Mouse (Mus musculus): ENCODE results near the gene Zfp36l2. TPM values are rescaled to one million over a fixed set of nuclear protein-coding genes. Genes with fewer than 3 reads are reported as not detected.

The Zfp36l2 gene
- polyA plus RNA-seq, 1 experiment from 2014 or later, result 5.6 TPM

DNA sequence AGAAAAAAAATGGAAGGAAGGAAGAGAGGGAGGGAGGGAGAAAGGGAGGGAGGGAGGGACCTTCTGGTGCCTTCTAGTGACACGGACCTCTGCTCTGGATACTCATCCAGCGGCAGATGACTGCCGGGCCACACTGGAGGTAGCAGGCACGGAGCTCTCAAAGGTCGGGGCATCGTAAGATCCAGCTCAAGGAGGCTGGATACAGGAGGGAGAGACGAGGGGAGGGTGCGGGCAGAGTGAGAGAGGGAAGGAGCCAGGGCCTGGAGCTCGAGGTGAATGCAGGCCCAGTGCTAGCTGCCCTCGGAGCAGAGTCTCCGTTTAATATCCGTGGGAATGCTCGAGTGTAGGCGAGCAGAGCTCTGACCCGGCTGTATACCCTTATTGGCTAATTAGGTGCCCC is 28.9 kb downstream of the Zfp36l2 start:
- Histone ChIP-seq H3K9ac (ENCODE audit: low read length) (no peak overlapping the region), H3K9me3 (replicated peaks; ENCODE audit: control insufficient read depth, low read length) (no peaks in the 10 kb centered on the region), H3K36me3 (ENCODE audit: control insufficient read depth, insufficient read depth, low read length) (no peaks in the 10 kb centered on the region), H3K4me2 (ENCODE audit: low read length) (no peak overlapping the region), H3K27ac (ENCODE audit: low read depth, low read length) (no peak overlapping the region), H3K27me3 (replicated peaks; ENCODE audit: control insufficient read depth, insufficient read depth, low read length) (no peaks in the 10 kb centered on the region), H3K4me3 (ENCODE audit: low read depth, low read length) (no peak overlapping the region), H3K4me1 (ENCODE audit: control insufficient read depth, insufficient read depth, low read length) (no peaks in the 10 kb centered on the region)
- ATAC-seq (no peak), DNase-seq (ENCODE audit: low spot score) (no peak)
- 48% methylated on average over 15 of the region's 15 CpGs for whole genome bisulfite sequencing

DNA sequence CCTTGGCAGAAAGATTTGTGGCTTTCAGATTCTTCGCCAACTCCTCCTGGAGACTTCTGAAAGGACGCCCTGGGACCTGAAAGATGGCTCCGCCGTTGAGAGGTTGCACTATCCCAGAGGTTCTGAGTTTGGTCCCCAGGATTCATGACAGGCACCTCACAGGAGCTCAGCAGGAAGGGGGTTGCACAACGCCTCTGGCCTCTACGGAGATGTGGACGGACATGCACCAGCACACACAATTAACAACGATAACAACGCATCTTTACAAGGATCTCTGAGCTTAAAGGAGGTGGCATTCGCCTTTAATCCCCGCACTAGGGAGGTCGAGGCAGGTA is 29.3 kb downstream of the Zfp36l2 start:
- Histone ChIP-seq H3K27ac (ENCODE audit: low read depth, low read length) (no peak overlapping the region), H3K4me3 (ENCODE audit: low read depth, low read length) (no peak overlapping the region), H3K4me1 (ENCODE audit: control insufficient read depth, insufficient read depth, low read length) (no peaks in the 10 kb centered on the region), H3K9ac (ENCODE audit: low read length) (no peak overlapping the region), H3K4me2 (ENCODE audit: low read length) (no peak overlapping the region), H3K36me3 (ENCODE audit: control insufficient read depth, insufficient read depth, low read length) (no peaks in the 10 kb centered on the region), H3K9me3 (replicated peaks; ENCODE audit: control insufficient read depth, low read length) (no peaks in the 10 kb centered on the region), H3K27me3 (replicated peaks; ENCODE audit: control insufficient read depth, insufficient read depth, low read length) (no peaks in the 10 kb centered on the region)
- 89% methylated on average over 12 of the region's 12 CpGs for WGBS
- no peak for ATAC-seq
- DNase-seq (ENCODE audit: low spot score), result no peak

GRCm38 (mm10) chr17:84157743-84158460 is 29.8 kb downstream of the Zfp36l2 start:
- no peaks in the 10 kb centered on the region for H3K27me3 ChIP-seq (replicated peaks; ENCODE audit: control insufficient read depth, insufficient read depth, low read length)
- no peak overlapping the region for H3K27ac ChIP-seq (ENCODE audit: low read depth, low read length)
- DNase-seq (ENCODE audit: low spot score), result no peak
- H3K4me1 ChIP-seq (ENCODE audit: control insufficient read depth, insufficient read depth, low read length), result no peaks in the 10 kb centered on the region
- no peak overlapping the region for H3K4me3 ChIP-seq (ENCODE audit: low read depth, low read length)
- no peak overlapping the region for H3K4me2 ChIP-seq (ENCODE audit: low read length)
- H3K9me3 ChIP-seq (replicated peaks; ENCODE audit: control insufficient read depth, low read length), result no peaks in the 10 kb centered on the region
- no peaks in the 10 kb centered on the region for H3K36me3 ChIP-seq (ENCODE audit: control insufficient read depth, insufficient read depth, low read length)
- 73% methylated on average over 6 of the region's 6 CpGs for WGBS
- no peak overlapping the region for H3K9ac ChIP-seq (ENCODE audit: low read length)
- ATAC-seq, result no peak

- no peak overlapping the region for H3K9ac ChIP-seq (ENCODE audit: low read length)
- no peaks in the 10 kb centered on the region for H3K4me1 ChIP-seq (ENCODE audit: control insufficient read depth, insufficient read depth, low read length)
- ATAC-seq (no peak), DNase-seq (ENCODE audit: low spot score) (no peak)
- H3K27ac ChIP-seq (ENCODE audit: low read depth, low read length), result no peak overlapping the region
- no peaks in the 10 kb centered on the region for H3K9me3 ChIP-seq (replicated peaks; ENCODE audit: control insufficient read depth, low read length)
- H3K27me3 ChIP-seq (replicated peaks; ENCODE audit: control insufficient read depth, insufficient read depth, low read length), result no peaks in the 10 kb centered on the region
- H3K4me3 ChIP-seq (ENCODE audit: low read depth, low read length), result no peak overlapping the region
- H3K4me2 ChIP-seq (ENCODE audit: low read length), result no peak overlapping the region
- WGBS, result 32% methylated on average over 19 of the region's 19 CpGs
- no peaks in the 10 kb centered on the region for H3K36me3 ChIP-seq (ENCODE audit: control insufficient read depth, insufficient read depth, low read length)
Measured at GRCm38 (mm10) chr17:84156748-84157742, 30.7 kb downstream of the Zfp36l2 start.

- no peak overlapping the region for H3K9ac ChIP-seq (ENCODE audit: low read length)
- no peak overlapping the region for H3K27ac ChIP-seq (ENCODE audit: low read depth, low read length)
- H3K4me2 ChIP-seq (ENCODE audit: low read length), result no peak overlapping the region
- no peaks in the 10 kb centered on the region for H3K36me3 ChIP-seq (ENCODE audit: control insufficient read depth, insufficient read depth, low read length)
- no peaks in the 10 kb centered on the region for H3K27me3 ChIP-seq (replicated peaks; ENCODE audit: control insufficient read depth, insufficient read depth, low read length)
- no peaks in the 10 kb centered on the region for H3K9me3 ChIP-seq (replicated peaks; ENCODE audit: control insufficient read depth, low read length)
- WGBS, result 63% methylated on average over 13 of the region's 13 CpGs
- DNase-seq (ENCODE audit: low spot score), result no peak
- H3K4me3 ChIP-seq (ENCODE audit: low read depth, low read length), result no peak overlapping the region
- no peak for ATAC-seq
- H3K4me1 ChIP-seq (ENCODE audit: control insufficient read depth, insufficient read depth, low read length), result no peaks in the 10 kb centered on the region
Measured at GRCm38 (mm10) chr17:84156227-84156573, 31.5 kb downstream of the Zfp36l2 start.

GRCm38 (mm10) chr17:84155516-84156226 is 32.1 kb downstream of the Zfp36l2 start:
- no peak overlapping the region for H3K27ac ChIP-seq (ENCODE audit: low read depth, low read length)
- DNase-seq (ENCODE audit: low spot score), result no peak
- ATAC-seq, result no peak
- no peaks in the 10 kb centered on the region for H3K9me3 ChIP-seq (replicated peaks; ENCODE audit: control insufficient read depth, low read length)
- no peaks in the 10 kb centered on the region for H3K4me1 ChIP-seq (ENCODE audit: control insufficient read depth, insufficient read depth, low read length)
- no peak overlapping the region for H3K4me3 ChIP-seq (ENCODE audit: low read depth, low read length)
- H3K36me3 ChIP-seq (ENCODE audit: control insufficient read depth, insufficient read depth, low read length), result no peaks in the 10 kb centered on the region
- H3K9ac ChIP-seq (ENCODE audit: low read length), result no peak overlapping the region
- WGBS, result 82% methylated on average over 8 of the region's 8 CpGs
- H3K4me2 ChIP-seq (ENCODE audit: low read length), result no peak overlapping the region
- no peaks in the 10 kb centered on the region for H3K27me3 ChIP-seq (replicated peaks; ENCODE audit: control insufficient read depth, insufficient read depth, low read length)

DNA sequence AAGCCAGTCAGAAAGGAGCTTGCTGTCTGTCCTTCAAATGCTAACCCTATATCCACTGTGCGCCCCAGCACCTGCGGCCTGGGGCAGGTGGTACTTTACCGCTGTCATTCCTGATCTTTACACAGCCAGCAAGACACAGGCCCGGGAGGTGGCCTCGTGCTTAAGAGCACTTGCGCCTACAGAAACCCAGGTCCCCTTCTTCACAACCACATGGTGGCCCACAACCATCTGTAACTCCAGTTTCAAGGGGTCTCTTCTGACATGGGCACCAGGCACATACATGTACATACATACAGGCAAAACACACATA is 32.8 kb downstream of the Zfp36l2 start:
- H3K4me1 ChIP-seq (ENCODE audit: control insufficient read depth, insufficient read depth, low read length), result no peaks in the 10 kb centered on the region
- DNase-seq (ENCODE audit: low spot score) (no peak), ATAC-seq (no peak)
- no peak overlapping the region for H3K4me3 ChIP-seq (ENCODE audit: low read depth, low read length)
- no peaks in the 10 kb centered on the region for H3K27me3 ChIP-seq (replicated peaks; ENCODE audit: control insufficient read depth, insufficient read depth, low read length)
- no peak overlapping the region for H3K27ac ChIP-seq (ENCODE audit: low read depth, low read length)
- 92% methylated on average over 6 of the region's 6 CpGs for WGBS
- H3K36me3 ChIP-seq (ENCODE audit: control insufficient read depth, insufficient read depth, low read length), result no peaks in the 10 kb centered on the region
- no peak overlapping the region for H3K4me2 ChIP-seq (ENCODE audit: low read length)
- no peaks in the 10 kb centered on the region for H3K9me3 ChIP-seq (replicated peaks; ENCODE audit: control insufficient read depth, low read length)
- H3K9ac ChIP-seq (ENCODE audit: low read length), result no peak overlapping the region

DNA sequence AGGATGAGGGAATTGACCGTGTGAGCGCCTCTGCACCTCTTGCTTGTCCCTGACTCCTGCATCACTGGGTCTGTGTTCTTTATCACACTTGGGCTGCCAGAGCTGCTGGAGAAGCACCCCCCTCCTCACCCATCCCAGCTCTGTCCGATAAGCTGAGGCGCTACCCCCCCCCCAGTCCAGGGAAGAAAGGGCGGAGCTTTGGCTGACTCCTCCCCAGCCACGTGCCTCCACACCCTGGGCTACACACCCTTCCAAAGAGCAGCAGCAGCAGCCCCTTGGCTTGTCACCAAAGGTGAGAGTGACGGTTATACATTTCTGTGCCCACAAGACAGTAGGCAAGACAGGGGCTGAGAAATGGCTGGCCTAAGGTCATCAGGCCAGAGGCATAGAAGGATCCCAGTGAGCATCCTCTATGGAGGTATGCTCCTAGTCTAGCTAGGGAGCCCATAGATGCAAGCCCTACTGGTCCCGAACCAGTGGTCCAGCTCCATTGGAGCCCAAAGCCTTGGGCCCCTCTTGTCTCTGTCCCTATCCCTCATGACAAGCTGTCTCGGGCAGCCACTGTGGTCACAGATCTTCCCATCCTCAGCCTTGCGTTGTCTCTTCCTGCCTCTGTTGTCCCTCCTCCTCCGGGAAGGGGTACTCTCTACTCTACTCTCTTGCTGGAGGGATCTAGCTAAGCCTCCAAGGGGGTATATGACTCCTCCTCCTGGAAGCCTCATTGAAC is 33.3 kb downstream of the Zfp36l2 start:
- no peaks in the 10 kb centered on the region for H3K27me3 ChIP-seq (replicated peaks; ENCODE audit: control insufficient read depth, insufficient read depth, low read length)
- H3K27ac ChIP-seq (ENCODE audit: low read depth, low read length), result no peak overlapping the region
- H3K36me3 ChIP-seq (ENCODE audit: control insufficient read depth, insufficient read depth, low read length), result no peaks in the 10 kb centered on the region
- peaks cover 4% of the 10 kb centered on the region; the same call in 1 of the 2 replicates for H3K4me1 ChIP-seq (ENCODE audit: control insufficient read depth, insufficient read depth, low read length)
- WGBS, result 90% methylated on average over 11 of the region's 11 CpGs
- H3K9ac ChIP-seq (ENCODE audit: low read length), result no peak overlapping the region
- H3K9me3 ChIP-seq (replicated peaks; ENCODE audit: control insufficient read depth, low read length), result no peaks in the 10 kb centered on the region
- H3K4me2 ChIP-seq (ENCODE audit: low read length), result no peak overlapping the region
- DNase-seq (ENCODE audit: low spot score) (no peak), ATAC-seq (no peak)
- no peak overlapping the region for H3K4me3 ChIP-seq (ENCODE audit: low read depth, low read length)

Measured in forebrain, embryonic 14.5 days (tissue).